Mouse (Mus musculus): ENCODE data around the gene Anks3. TPM values are rescaled to one million over a fixed set of nuclear protein-coding genes. Genes with fewer than 3 reads are reported as not detected.
A peak's percentile ranks its signal among the peaks of the same experiment; 100 is the strongest.

Anks3 gene
- total RNA-seq, 2 experiments from 2014 or later: 19.7 to 20.8 TPM

- no peak for DNase-seq
- intact Hi-C loops (cut with DNase I): no loop called here
Observed at GRCm38 (mm10) chr16:4935931-4936703, 27.9 kb downstream of the Anks3 start.

- intact Hi-C loops (cut with DNase I): no loop called here
- DNase-seq: no peak
Observed at GRCm38 (mm10) chr16:4935430-4935829, 28.6 kb downstream of the Anks3 start.

GRCm38 (mm10) chr16:4932429-4932828 is 31.6 kb downstream of the Anks3 start:
- no peak for DNase-seq
- intact Hi-C loops (cut with DNase I): no loop called here

GRCm38 (mm10) chr16:4928474-4928873 is 35.5 kb downstream of the Anks3 start:
- DNase-seq: no peak
- intact Hi-C loops (cut with DNase I): no loop called here

GRCm38 (mm10) chr16:4927967-4928366 is 36.0 kb downstream of the Anks3 start:
- intact Hi-C loops (cut with DNase I): no loop called here
- no peak for DNase-seq

GRCm38 (mm10) chr16:4923996-4924395 is 40.0 kb downstream of the Anks3 start:
- intact Hi-C loops (cut with DNase I): no loop called here
- no peak for DNase-seq

- intact Hi-C loops (cut with DNase I): no loop called here
Observed at GRCm38 (mm10) chr16:4922481-4922880, 41.5 kb downstream of the Anks3 start.

GRCm38 (mm10) chr16:4920556-4920955 is 43.4 kb downstream of the Anks3 start:
- no peak for DNase-seq
- intact Hi-C loops (cut with DNase I): no loop called here

More at GRCm38 (mm10) chr16:4922481-4922880, 41.5 kb downstream of the Anks3 start:
- no peak for DNase-seq

- intact Hi-C loops (cut with DNase I): no loop called here
- no peak for DNase-seq
Observed at GRCm38 (mm10) chr16:4916608-4917007, 47.4 kb downstream of the Anks3 start.

- no peak for DNase-seq
- intact Hi-C loops (cut with DNase I): no loop called here
Observed at GRCm38 (mm10) chr16:4915931-4916330, 48.1 kb downstream of the Anks3 start.

- DNase-seq: peak; percentile 90 to 95
- intact Hi-C loops (cut with DNase I): loop anchor here (1.0 to 5.0 kb wide), 3 partner anchors 33 to 122 kb away; partner anchors contain the start of genes Cdip1 and Ubald1
Observed at GRCm38 (mm10) chr16:4913783-4914735, 49.9 kb downstream of the Anks3 start.

GRCm38 (mm10) chr16:4912907-4913782 is 50.9 kb downstream of the Anks3 start:
- intact Hi-C loops (cut with DNase I): loop anchor here (1.0 to 5.0 kb wide), 3 partner anchors 32 to 121 kb away; partner anchors contain the start of genes Cdip1 and Ubald1

GRCm38 (mm10) chr16:4912074-4912648 is 51.8 kb downstream of the Anks3 start:
- no peak for DNase-seq
- intact Hi-C loops (cut with DNase I): loop anchor here (2.0 to 5.0 kb wide), 2 partner anchors 31 to 120 kb away; partner anchors contain the start of genes Cdip1 and Ubald1

More at GRCm38 (mm10) chr16:4912907-4913782, 50.9 kb downstream of the Anks3 start:
- DNase-seq: peak in 1 of 2 experiments; percentile 44

- DNase-seq: no peak
- intact Hi-C loops (cut with DNase I): loop anchor here (5.0 kb wide), 1 partner anchor 118 kb away; the partner anchor contains the start of gene Cdip1
Observed at GRCm38 (mm10) chr16:4910758-4911157, 53.2 kb downstream of the Anks3 start.

GRCm38 (mm10) chr16:4909745-4910144 is 54.3 kb downstream of the Anks3 start:
- DNase-seq: no peak
- intact Hi-C loops (cut with DNase I): loop anchor here (5.0 kb wide), 1 partner anchor 117 kb away; the partner anchor contains the start of gene Cdip1

- intact Hi-C loops (cut with DNase I): no loop called here
- DNase-seq: no peak
Observed at GRCm38 (mm10) chr16:4907972-4908371, 56.0 kb downstream of the Anks3 start.

- intact Hi-C loops (cut with DNase I): no loop called here
- DNase-seq: no peak
Observed at GRCm38 (mm10) chr16:4907386-4907785, 56.6 kb downstream of the Anks3 start.

GRCm38 (mm10) chr16:4906559-4906958 is 57.4 kb downstream of the Anks3 start:
- no peak for DNase-seq
- intact Hi-C loops (cut with DNase I): no loop called here

- intact Hi-C loops (cut with DNase I): no loop called here
- no peak for DNase-seq
Observed at GRCm38 (mm10) chr16:4905591-4905990, 58.4 kb downstream of the Anks3 start.

- intact Hi-C loops (cut with DNase I): no loop called here
- DNase-seq: no peak
Observed at GRCm38 (mm10) chr16:4904878-4905277, 59.1 kb downstream of the Anks3 start.

Measured in heart, postnatal 10 days (tissue).